Mouse (Mus musculus): Measurements from ENCODE around the gene Trabd2b. TPM values are rescaled to one million over a fixed set of nuclear protein-coding genes. Genes with fewer than 3 reads are reported as not detected.

The Trabd2b gene
- polyA plus RNA-seq, 1 experiment = 6.7 TPM

GRCm38 (mm10) chr4:114515330-114515771, 108.8 kb downstream of the Trabd2b start:
- Histone ChIP-seq H3K4me3 (replicated peaks; ENCODE audit: extremely low read depth, low read depth, low read length) (no peak overlapping the region), H3K4me1 (ENCODE audit: control insufficient read depth, insufficient read depth, low read length) (0 out of 2 replicates have a peak, but pooled peaks cover 4% of the 10 kb centered on the region)
- TF ChIP-seq POLR2A (IDR thresholded peaks at IDR 0.05; ENCODE audit: borderline replicate concordance, extremely low read depth, low read depth, low read length) (no peak), CTCF (IDR thresholded peaks at IDR 0.05; ENCODE audit: insufficient read depth, low read length) (no peak)
- WGBS = 10% methylated on average over 5 of the region's 5 CpGs
- no peak for DNase-seq

GRCm38 (mm10) chr4:114516651-114517050, 110.1 kb downstream of the Trabd2b start:
- WGBS = 33% methylated on average over 4 of the region's 4 CpGs
- no peak for DNase-seq
- no peak for TF ChIP-seq CTCF (IDR thresholded peaks at IDR 0.05; ENCODE audit: insufficient read depth, low read length)
- no peak for TF ChIP-seq POLR2A (IDR thresholded peaks at IDR 0.05; ENCODE audit: borderline replicate concordance, extremely low read depth, low read depth, low read length)
- Histone ChIP-seq H3K4me3 (replicated peaks; ENCODE audit: extremely low read depth, low read depth, low read length) (no peak overlapping the region), H3K4me1 (ENCODE audit: control insufficient read depth, insufficient read depth, low read length) (0 out of 2 replicates have a peak, but pooled peaks cover 4% of the 10 kb centered on the region)

GRCm38 (mm10) chr4:114518061-114518460, 111.5 kb downstream of the Trabd2b start:
- 0 out of 2 replicates have a peak, but pooled peaks cover 4% of the 10 kb centered on the region for H3K4me1 ChIP-seq (ENCODE audit: control insufficient read depth, insufficient read depth, low read length)
- no peak for TF ChIP-seq CTCF (IDR thresholded peaks at IDR 0.05; ENCODE audit: insufficient read depth, low read length)
- no peak for TF ChIP-seq POLR2A (IDR thresholded peaks at IDR 0.05; ENCODE audit: borderline replicate concordance, extremely low read depth, low read depth, low read length)
- WGBS = 93% methylated on average over 3 of the region's 3 CpGs
- no peak for DNase-seq
- H3K4me3 ChIP-seq (replicated peaks; ENCODE audit: extremely low read depth, low read depth, low read length) = no peak overlapping the region

GRCm38 (mm10) chr4:114518571-114518970, 112.0 kb downstream of the Trabd2b start:
- WGBS = 80% methylated on average over 1 of the region's 1 CpGs
- no peak for DNase-seq
- TF ChIP-seq CTCF (IDR thresholded peaks at IDR 0.05; ENCODE audit: insufficient read depth, low read length) (no peak), POLR2A (IDR thresholded peaks at IDR 0.05; ENCODE audit: borderline replicate concordance, extremely low read depth, low read depth, low read length) (no peak)
- no peak overlapping the region for H3K4me3 ChIP-seq (replicated peaks; ENCODE audit: extremely low read depth, low read depth, low read length)
- 0 out of 2 replicates have a peak, but pooled peaks cover 4% of the 10 kb centered on the region for H3K4me1 ChIP-seq (ENCODE audit: control insufficient read depth, insufficient read depth, low read length)

DNA sequence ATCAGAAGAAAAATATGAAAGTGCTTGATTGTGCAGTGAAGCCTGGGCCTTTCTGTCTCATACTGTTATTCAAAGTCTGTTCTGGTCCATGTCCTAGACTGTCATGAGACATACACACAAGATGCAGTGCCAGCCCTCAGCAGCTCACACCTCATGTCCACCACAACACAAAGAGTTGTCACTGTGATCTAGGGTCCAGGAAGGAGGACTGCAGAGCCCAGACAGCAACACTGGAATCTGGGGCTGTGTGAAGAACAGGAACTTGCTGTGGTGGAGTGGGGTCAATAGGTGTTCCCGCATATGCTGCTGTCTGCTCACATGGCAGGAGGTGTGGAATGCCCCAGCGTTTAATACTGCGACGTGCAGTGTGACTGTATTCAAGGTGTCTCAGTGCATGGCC, 112.8 kb downstream of the Trabd2b start:
- TF ChIP-seq POLR2A (IDR thresholded peaks at IDR 0.05; ENCODE audit: borderline replicate concordance, extremely low read depth, low read depth, low read length) = no peak
- TF ChIP-seq CTCF (IDR thresholded peaks at IDR 0.05; ENCODE audit: insufficient read depth, low read length) = no peak
- 60% methylated on average over 4 of the region's 4 CpGs for WGBS

DNA sequence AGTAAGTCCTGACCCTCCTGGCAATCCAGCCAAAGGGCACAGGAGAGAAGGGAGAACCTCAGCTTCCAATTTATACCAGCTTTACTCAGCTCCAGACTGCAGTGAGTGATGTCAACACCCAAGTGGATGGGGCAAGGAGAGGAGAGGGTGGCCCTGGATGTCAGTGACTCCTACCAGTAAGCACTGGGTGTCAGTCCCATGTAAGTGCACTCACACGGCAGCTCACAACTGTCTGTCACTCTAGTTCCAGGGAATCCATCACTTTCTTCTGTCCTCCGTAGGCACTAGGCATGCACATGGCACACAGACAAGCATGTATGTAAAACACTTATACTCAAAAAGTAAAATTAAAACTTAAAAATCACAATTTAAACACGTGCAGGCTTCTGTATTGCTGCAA, 113.4 kb downstream of the Trabd2b start:
- H3K4me1 ChIP-seq (ENCODE audit: control insufficient read depth, insufficient read depth, low read length) = 0 out of 2 replicates have a peak, but pooled peaks cover 4% of the 10 kb centered on the region
- no peak for DNase-seq
- 70% methylated on average over 3 of the region's 3 CpGs for WGBS
- TF ChIP-seq CTCF (IDR thresholded peaks at IDR 0.05; ENCODE audit: insufficient read depth, low read length) = no peak
- TF ChIP-seq POLR2A (IDR thresholded peaks at IDR 0.05; ENCODE audit: borderline replicate concordance, extremely low read depth, low read depth, low read length) = no peak
- H3K4me3 ChIP-seq (replicated peaks; ENCODE audit: extremely low read depth, low read depth, low read length) = no peak overlapping the region

More for the DNA sequence above, 112.8 kb downstream of the Trabd2b start:
- Histone ChIP-seq H3K4me1 (ENCODE audit: control insufficient read depth, insufficient read depth, low read length) (0 out of 2 replicates have a peak, but pooled peaks cover 4% of the 10 kb centered on the region), H3K4me3 (replicated peaks; ENCODE audit: extremely low read depth, low read depth, low read length) (no peak overlapping the region)
- no peak for DNase-seq

GRCm38 (mm10) chr4:114523335-114524188, 117.0 kb downstream of the Trabd2b start:
- DNase-seq = no peak

DNA sequence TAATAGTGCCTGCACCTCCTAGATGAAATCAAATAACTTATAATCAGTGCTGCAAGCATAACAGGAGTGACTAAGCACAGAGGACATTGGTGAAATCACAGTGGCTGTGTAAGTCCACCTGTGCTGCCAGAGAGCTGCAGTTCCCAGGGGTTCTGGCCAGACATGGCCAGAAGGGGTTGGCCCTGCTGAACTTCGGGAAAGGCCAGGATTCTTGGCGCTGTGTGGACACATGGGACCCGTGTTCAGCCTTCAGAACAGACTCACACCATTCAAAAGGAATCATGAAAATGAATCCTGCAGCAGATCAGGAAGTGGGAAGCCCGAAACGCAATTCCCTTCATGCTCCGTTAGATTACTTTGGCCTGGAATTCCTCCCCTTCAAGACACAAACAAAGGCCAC, 125.1 kb downstream of the Trabd2b start:
- TF ChIP-seq CTCF (IDR thresholded peaks at IDR 0.05; ENCODE audit: insufficient read depth, low read length) (no peak), POLR2A (IDR thresholded peaks at IDR 0.05; ENCODE audit: borderline replicate concordance, extremely low read depth, low read depth, low read length) (no peak)
- no peaks in the 10 kb centered on the region for H3K4me1 ChIP-seq (ENCODE audit: control insufficient read depth, insufficient read depth, low read length)
- no peak for DNase-seq
- H3K4me3 ChIP-seq (replicated peaks; ENCODE audit: extremely low read depth, low read depth, low read length) = no peak overlapping the region
- WGBS = 58% methylated on average over 6 of the region's 6 CpGs

More at GRCm38 (mm10) chr4:114523335-114524188, 117.0 kb downstream of the Trabd2b start:
- Histone ChIP-seq H3K4me3 (replicated peaks; ENCODE audit: extremely low read depth, low read depth, low read length) (no peak overlapping the region), H3K4me1 (ENCODE audit: control insufficient read depth, insufficient read depth, low read length) (no peaks in the 10 kb centered on the region)
- 82% methylated on average over 5 of the region's 5 CpGs for WGBS
- TF ChIP-seq CTCF (IDR thresholded peaks at IDR 0.05; ENCODE audit: insufficient read depth, low read length) (no peak), POLR2A (IDR thresholded peaks at IDR 0.05; ENCODE audit: borderline replicate concordance, extremely low read depth, low read depth, low read length) (no peak)

GRCm38 (mm10) chr4:114533894-114534754, 127.6 kb downstream of the Trabd2b start:
- DNase-seq = no peak
- Histone ChIP-seq H3K4me1 (ENCODE audit: control insufficient read depth, insufficient read depth, low read length) (no peaks in the 10 kb centered on the region), H3K4me3 (replicated peaks; ENCODE audit: extremely low read depth, low read depth, low read length) (no peak overlapping the region)
- 57% methylated on average over 4 of the region's 4 CpGs for WGBS
- TF ChIP-seq POLR2A (IDR thresholded peaks at IDR 0.05; ENCODE audit: borderline replicate concordance, extremely low read depth, low read depth, low read length) = no peak
- TF ChIP-seq CTCF (IDR thresholded peaks at IDR 0.05; ENCODE audit: insufficient read depth, low read length) = no peak
